Mouse (Mus musculus): ENCODE results near the gene Gfod2. TPM values are rescaled to one million over a fixed set of nuclear protein-coding genes. Genes with fewer than 3 reads are reported as not detected.

Gene Gfod2
- polyA plus RNA-seq, 1 experiment from 2014 or later, result 19.2 TPM

DNA sequence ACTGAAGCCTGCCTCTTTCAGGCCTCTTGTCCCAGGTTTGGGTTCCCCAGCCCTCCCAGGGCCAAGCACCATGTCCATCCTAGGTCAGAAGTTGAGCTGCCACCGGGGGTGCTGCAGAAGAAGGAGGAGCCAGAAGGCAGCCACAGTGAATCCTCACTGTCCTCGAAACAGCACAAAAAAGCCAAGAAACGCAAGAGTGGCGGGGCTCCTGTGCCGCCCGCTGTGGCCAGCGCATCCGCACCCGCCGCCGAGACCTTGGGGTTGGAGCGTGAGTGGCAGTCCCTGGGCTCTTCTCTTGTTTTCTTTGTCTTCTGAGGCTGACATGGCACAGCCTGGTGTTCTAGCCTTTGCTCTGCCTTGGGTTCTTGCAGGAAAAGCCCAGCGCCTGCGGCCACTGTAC is 49.1 kb downstream of the Gfod2 start:
- Histone ChIP-seq H3K27ac (no peak overlapping the region), H3K36me3 (ENCODE audit: insufficient read depth, low read length) (no peaks in the 10 kb centered on the region), H3K27me3 (ENCODE audit: insufficient read depth, low read length) (no peaks in the 10 kb centered on the region), H3K9ac (ENCODE audit: low read depth, low read length) (no peak overlapping the region), H3K4me2 (ENCODE audit: low read length) (no peak overlapping the region), H3K4me1 (replicated peaks; ENCODE audit: insufficient read depth, low read length) (no peaks in the 10 kb centered on the region), H3K4me3 (replicated peaks; ENCODE audit: low read depth, low read length) (no peak overlapping the region), H3K9me3 (replicated peaks; ENCODE audit: low read length) (no peaks in the 10 kb centered on the region)
- no peak for TF ChIP-seq CTCF (IDR thresholded peaks at IDR 0.05; ENCODE audit: low read depth)
- DNase-seq (ENCODE audit: low spot score), result no peak
- no peak for ATAC-seq (replicated peaks; ENCODE audit: low FRiP score, low read depth)
- 86% methylated on average over 14 of the region's 14 CpGs for WGBS

DNA sequence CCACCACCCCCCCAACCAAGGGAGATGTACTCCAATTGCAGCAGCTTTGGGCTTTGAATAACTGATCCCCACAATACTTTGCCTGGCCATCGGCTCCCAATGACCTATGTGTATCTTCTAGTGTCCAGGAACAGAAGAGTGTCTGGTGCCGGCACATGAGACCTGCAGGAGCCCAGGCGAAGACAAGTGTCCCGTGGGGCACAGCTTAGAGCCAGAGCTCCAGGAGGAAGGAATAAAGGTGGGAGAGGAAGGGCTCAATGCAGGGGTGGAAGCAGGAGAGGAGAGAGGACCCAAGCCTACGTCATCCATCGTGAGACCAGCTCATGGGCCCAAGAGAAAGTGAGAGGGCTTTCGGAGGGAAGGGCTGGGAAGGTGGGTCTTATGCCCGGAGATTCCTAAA is 49.8 kb downstream of the Gfod2 start:
- Histone ChIP-seq H3K27me3 (ENCODE audit: insufficient read depth, low read length) (no peaks in the 10 kb centered on the region), H3K36me3 (ENCODE audit: insufficient read depth, low read length) (0 out of 2 replicates have a peak, but pooled peaks cover 5% of the 10 kb centered on the region), H3K9me3 (replicated peaks; ENCODE audit: low read length) (no peaks in the 10 kb centered on the region), H3K9ac (ENCODE audit: low read depth, low read length) (no peak overlapping the region), H3K27ac (no peak overlapping the region), H3K4me2 (ENCODE audit: low read length) (no peak overlapping the region), H3K4me1 (replicated peaks; ENCODE audit: insufficient read depth, low read length) (no peaks in the 10 kb centered on the region), H3K4me3 (replicated peaks; ENCODE audit: low read depth, low read length) (no peak overlapping the region)
- WGBS, result 95% methylated on average over 8 of the region's 8 CpGs
- no peak for TF ChIP-seq CTCF (IDR thresholded peaks at IDR 0.05; ENCODE audit: low read depth)
- DNase-seq (ENCODE audit: low spot score), result no peak
- no peak for ATAC-seq (replicated peaks; ENCODE audit: low FRiP score, low read depth)

- Histone ChIP-seq H3K9ac (ENCODE audit: low read depth, low read length) (peak within 1 kb of the TSS; percentile 71), H3K27me3 (ENCODE audit: insufficient read depth, low read length) (no peaks in the 10 kb centered on the region), H3K9me3 (replicated peaks; ENCODE audit: low read length) (no peaks in the 10 kb centered on the region), H3K4me2 (ENCODE audit: low read length) (peak within 1 kb of the TSS; percentile 96), H3K27ac (0 out of 2 replicates have a peak within 1 kb of the TSS, but pooled peaks have one; percentile 14), H3K4me3 (replicated peaks; ENCODE audit: low read depth, low read length) (peak within 1 kb of the TSS; percentile 71), H3K36me3 (ENCODE audit: insufficient read depth, low read length) (peaks cover 6% of the 10 kb centered on the region; the same call in 1 of the 2 replicates), H3K4me1 (replicated peaks; ENCODE audit: insufficient read depth, low read length) (no peaks in the 10 kb centered on the region)
- no peak for TF ChIP-seq CTCF (IDR thresholded peaks at IDR 0.05; ENCODE audit: low read depth)
- DNase-seq (ENCODE audit: low spot score) (peak; percentile 95), ATAC-seq (replicated peaks; ENCODE audit: low FRiP score, low read depth) (peak; percentile 67)
- WGBS, result under 1% methylated on average over 53 of the region's 55 CpGs
Measured at GRCm38 (mm10) chr8:105707498-105708403, 50.7 kb downstream of the Gfod2 start, which contains the start of the genes 4933405L10Rik and Enkd1. TSS of gene 4933405L10Rik (plus strand) at chr8:105707655. TSS of gene Enkd1 (minus strand) at chr8:105708210.

DNA sequence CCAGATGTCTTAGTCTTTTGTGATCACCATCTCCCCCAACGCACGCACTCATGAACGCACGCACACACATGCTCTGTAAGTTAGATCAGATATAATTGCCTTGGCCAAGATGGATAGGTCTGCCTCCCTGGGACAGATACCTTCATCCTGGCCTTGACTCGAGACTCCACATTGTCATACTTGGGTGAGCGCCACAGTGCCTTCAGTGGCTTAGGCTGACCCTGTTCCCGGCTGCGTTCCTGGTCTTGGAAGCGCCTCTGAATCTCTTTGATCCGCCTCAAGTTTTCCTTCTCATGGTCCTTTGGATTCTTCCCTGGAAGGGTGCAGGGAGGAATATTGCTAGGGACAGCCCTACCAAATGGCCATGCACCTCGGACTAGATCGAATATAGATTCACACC is 52.0 kb downstream of the Gfod2 start:
- ATAC-seq (replicated peaks; ENCODE audit: low FRiP score, low read depth) (no peak), DNase-seq (ENCODE audit: low spot score) (no peak)
- TF ChIP-seq CTCF (IDR thresholded peaks at IDR 0.05; ENCODE audit: low read depth), result no peak
- 64% methylated on average over 12 of the region's 12 CpGs for WGBS
- peaks cover 6% of the 10 kb centered on the region; the same call in 1 of the 2 replicates for H3K36me3 ChIP-seq (ENCODE audit: insufficient read depth, low read length)
- H3K27ac ChIP-seq, result no peak overlapping the region
- H3K9me3 ChIP-seq (replicated peaks; ENCODE audit: low read length), result no peaks in the 10 kb centered on the region
- H3K4me2 ChIP-seq (ENCODE audit: low read length), result peak overlapping the region; percentile 96; the same call in 1 of the 2 replicates
- H3K4me1 ChIP-seq (replicated peaks; ENCODE audit: insufficient read depth, low read length), result peaks cover 6% of the 10 kb centered on the region; the same call in 1 of the 2 replicates
- H3K27me3 ChIP-seq (ENCODE audit: insufficient read depth, low read length), result no peaks in the 10 kb centered on the region
- no peak overlapping the region for H3K9ac ChIP-seq (ENCODE audit: low read depth, low read length)
- H3K4me3 ChIP-seq (replicated peaks; ENCODE audit: low read depth, low read length), result no peak overlapping the region

- no peak for TF ChIP-seq CTCF (IDR thresholded peaks at IDR 0.05; ENCODE audit: low read depth)
- Histone ChIP-seq H3K36me3 (ENCODE audit: insufficient read depth, low read length) (peaks cover 6% of the 10 kb centered on the region; the same call in 1 of the 2 replicates), H3K27ac (no peak overlapping the region), H3K27me3 (ENCODE audit: insufficient read depth, low read length) (no peaks in the 10 kb centered on the region), H3K4me1 (replicated peaks; ENCODE audit: insufficient read depth, low read length) (peaks cover 11% of the 10 kb centered on the region; the same call in 1 of the 2 replicates), H3K9ac (ENCODE audit: low read depth, low read length) (no peak overlapping the region), H3K4me3 (replicated peaks; ENCODE audit: low read depth, low read length) (no peak overlapping the region), H3K9me3 (replicated peaks; ENCODE audit: low read length) (no peaks in the 10 kb centered on the region), H3K4me2 (ENCODE audit: low read length) (no peak overlapping the region)
- no peak for DNase-seq (ENCODE audit: low spot score)
- no peak for ATAC-seq (replicated peaks; ENCODE audit: low FRiP score, low read depth)
- WGBS, result 90% methylated on average over 6 of the region's 6 CpGs
Measured at GRCm38 (mm10) chr8:105704955-105705354, 53.5 kb downstream of the Gfod2 start.

DNA sequence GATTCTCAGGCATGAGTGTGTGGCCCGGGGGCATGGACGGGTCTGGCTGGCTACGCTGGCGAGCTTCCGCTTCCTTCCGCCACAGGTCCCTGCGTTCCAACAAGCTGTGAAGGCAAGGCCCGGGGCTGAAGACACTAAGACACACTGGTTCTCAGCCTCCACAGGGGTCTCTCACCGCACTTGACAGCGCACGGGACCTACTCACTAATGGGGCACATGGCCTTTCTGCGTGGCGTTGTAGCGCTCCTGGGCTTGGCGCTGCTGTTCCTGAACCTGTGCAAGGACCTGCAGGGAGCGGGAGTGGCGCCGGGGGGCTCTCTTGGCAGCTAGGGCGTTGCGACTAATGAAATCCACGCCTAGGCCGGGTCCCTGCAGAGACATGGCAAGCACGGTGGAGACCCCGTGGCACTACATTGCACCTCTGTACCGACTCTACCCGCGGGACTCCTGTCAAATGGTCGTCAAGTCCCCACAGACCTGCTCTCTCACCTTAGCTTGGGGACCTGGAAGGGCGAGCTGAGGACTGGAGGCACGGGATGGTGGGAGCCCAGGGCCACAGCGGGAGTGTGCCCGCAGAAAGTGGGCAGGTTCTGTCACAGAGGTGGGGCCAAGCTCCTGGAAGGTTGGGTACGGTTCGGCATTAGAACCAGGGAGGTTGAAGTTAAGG is 54.2 kb downstream of the Gfod2 start:
- Histone ChIP-seq H3K27me3 (ENCODE audit: insufficient read depth, low read length) (no peaks in the 10 kb centered on the region), H3K4me2 (ENCODE audit: low read length) (no peak overlapping the region), H3K9ac (ENCODE audit: low read depth, low read length) (no peak overlapping the region), H3K27ac (no peak overlapping the region), H3K4me3 (replicated peaks; ENCODE audit: low read depth, low read length) (no peak overlapping the region), H3K9me3 (replicated peaks; ENCODE audit: low read length) (no peaks in the 10 kb centered on the region), H3K36me3 (ENCODE audit: insufficient read depth, low read length) (peaks cover 6% of the 10 kb centered on the region; the same call in 1 of the 2 replicates), H3K4me1 (replicated peaks; ENCODE audit: insufficient read depth, low read length) (peaks cover 12% of the 10 kb centered on the region; the same call in 1 of the 2 replicates)
- ATAC-seq (replicated peaks; ENCODE audit: low FRiP score, low read depth), result no peak
- WGBS, result 89% methylated on average over 34 of the region's 34 CpGs
- no peak for DNase-seq (ENCODE audit: low spot score)
- no peak for TF ChIP-seq CTCF (IDR thresholded peaks at IDR 0.05; ENCODE audit: low read depth)

All from kidney, postnatal 0 days (tissue).